Mouse (Mus musculus): ENCODE results near the gene Birc7. TPM values are rescaled to one million over a fixed set of nuclear protein-coding genes. Genes with fewer than 3 reads are reported as not detected.

Gene Birc7
- polyA plus RNA-seq, 1 experiment from 2014 or later = not detected

DNA sequence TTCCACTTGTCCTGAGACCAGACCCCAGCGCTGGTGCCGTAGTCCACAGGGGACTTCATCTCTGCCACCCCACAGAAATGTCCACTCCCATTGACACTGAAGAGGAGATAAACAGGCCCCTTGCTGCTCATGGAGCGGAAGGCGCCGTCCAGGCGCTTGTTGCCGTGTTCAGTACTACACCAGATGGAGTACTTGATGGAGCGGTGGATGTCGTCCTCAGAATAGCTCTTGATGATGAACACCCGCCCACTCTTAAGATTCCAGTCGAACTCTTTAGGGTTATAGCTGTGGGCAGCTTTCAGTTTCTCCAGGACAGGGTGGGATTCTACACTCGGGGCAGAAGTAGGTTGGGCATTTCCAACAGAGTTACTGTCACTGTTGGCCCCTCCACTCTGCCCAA is 17.9 kb upstream of the Birc7 start:
- no peaks in the 10 kb centered on the region for H3K27me3 ChIP-seq
- no peak overlapping the region for H3K9ac ChIP-seq
- H3K4me3 ChIP-seq = no peak overlapping the region
- H3K4me1 ChIP-seq = peaks cover 7% of the 10 kb centered on the region
- peaks cover 85% of the 10 kb centered on the region for H3K36me3 ChIP-seq
- WGBS = 93% methylated on average over 12 of the region's 12 CpGs
- H3K4me2 ChIP-seq = no peak overlapping the region
- H3K9me3 ChIP-seq = no peaks in the 10 kb centered on the region
- H3K27ac ChIP-seq = no peak overlapping the region
- no peak for ATAC-seq (ENCODE audit: insufficient number of reproducible peaks, insufficient read depth, low FRiP score, low TSS enrichment, low read depth)

DNA sequence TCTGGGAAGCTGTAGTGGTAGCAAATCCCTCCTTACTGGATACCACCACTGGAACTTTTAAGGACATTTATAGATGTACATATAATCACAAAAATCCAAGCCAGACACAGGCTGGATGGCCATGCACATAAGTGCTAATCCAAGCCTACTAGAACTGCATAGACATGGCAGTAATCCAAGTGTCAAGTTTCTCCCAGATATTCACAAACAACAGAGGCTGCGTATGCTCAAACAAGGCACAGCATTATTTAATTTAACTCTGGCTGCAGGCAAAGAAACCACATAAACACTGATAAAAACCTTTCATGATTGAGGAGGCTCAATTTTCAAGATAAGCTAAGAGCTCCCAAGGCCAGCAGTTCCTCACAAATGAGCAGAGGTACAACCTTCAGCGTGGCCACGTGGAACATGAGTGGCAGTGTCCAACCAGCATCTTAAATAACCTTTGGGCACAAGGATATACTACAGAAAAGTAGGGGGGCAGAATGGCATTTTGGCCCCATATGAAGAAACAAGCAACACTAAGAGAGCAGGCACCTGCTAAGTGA is 12.9 kb upstream of the Birc7 start:
- Histone ChIP-seq H3K9ac (no peak overlapping the region; the same call in 1 of the 2 replicates), H3K4me1 (peaks cover 30% of the 10 kb centered on the region), H3K27ac (peak overlapping the region; percentile 36; the same call in 1 of the 2 replicates), H3K4me2 (no peak overlapping the region), H3K27me3 (no peaks in the 10 kb centered on the region), H3K4me3 (no peak overlapping the region), H3K36me3 (peaks cover 72% of the 10 kb centered on the region), H3K9me3 (no peaks in the 10 kb centered on the region)
- 53% methylated on average over 3 of the region's 3 CpGs for WGBS
- ATAC-seq (ENCODE audit: insufficient number of reproducible peaks, insufficient read depth, low FRiP score, low TSS enrichment, low read depth) = no peak

DNA sequence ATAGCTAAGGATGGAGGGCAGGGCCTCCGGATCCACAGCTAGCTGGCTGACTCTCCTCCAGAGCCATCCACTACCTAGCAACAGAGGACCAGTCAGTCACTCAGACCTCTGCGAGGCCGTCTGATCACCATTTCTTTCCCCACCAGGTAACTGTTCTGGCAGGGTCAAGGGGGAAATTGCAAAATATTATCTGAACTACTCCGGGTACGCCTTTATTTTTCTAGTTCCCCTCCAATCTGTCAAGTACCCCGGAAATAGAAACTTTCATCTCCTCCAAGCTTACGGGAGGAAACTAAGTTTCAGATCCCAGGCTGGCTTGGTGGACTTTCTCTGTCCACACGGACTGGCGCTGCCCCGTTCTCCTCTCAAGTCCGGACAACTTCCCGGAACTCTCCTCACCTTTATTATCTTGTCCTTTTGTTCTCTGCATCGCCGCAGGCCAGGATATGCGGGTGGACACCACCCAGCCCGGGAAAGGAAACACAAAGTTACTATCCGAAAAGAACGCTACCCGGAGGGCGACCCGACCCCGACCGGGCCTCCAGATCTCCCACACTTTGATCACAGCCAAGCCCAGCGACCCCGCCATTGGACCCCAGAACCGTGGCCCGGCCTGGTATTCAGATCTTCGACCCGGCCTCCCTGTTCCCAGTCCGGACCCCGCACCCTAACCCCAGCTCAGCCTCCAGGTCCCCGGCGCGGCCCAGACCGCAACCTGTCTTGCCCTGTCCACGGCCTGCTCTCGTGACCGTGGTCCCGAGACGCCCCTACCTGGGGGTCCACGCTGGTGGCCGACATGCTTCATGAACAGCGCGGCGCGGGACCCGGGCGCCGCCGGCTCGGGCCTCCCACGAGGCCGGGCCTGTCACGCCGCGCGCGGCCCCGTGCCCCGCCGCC is 8.7 kb upstream of the Birc7 start:
- H3K9me3 ChIP-seq = no peaks in the 10 kb centered on the region
- peak overlapping the region; percentile 99 for H3K9ac ChIP-seq
- H3K36me3 ChIP-seq = peaks cover 32% of the 10 kb centered on the region
- H3K27me3 ChIP-seq = no peaks in the 10 kb centered on the region
- peak overlapping the region; percentile 99 for H3K4me3 ChIP-seq
- peaks cover 30% of the 10 kb centered on the region for H3K4me1 ChIP-seq
- peak overlapping the region; percentile 86 for H3K4me2 ChIP-seq
- peak overlapping the region; percentile 77 for H3K27ac ChIP-seq
- WGBS = under 1% methylated on average over 61 of the region's 61 CpGs
- ATAC-seq (ENCODE audit: insufficient number of reproducible peaks, insufficient read depth, low FRiP score, low TSS enrichment, low read depth) = peak; percentile 70

DNA sequence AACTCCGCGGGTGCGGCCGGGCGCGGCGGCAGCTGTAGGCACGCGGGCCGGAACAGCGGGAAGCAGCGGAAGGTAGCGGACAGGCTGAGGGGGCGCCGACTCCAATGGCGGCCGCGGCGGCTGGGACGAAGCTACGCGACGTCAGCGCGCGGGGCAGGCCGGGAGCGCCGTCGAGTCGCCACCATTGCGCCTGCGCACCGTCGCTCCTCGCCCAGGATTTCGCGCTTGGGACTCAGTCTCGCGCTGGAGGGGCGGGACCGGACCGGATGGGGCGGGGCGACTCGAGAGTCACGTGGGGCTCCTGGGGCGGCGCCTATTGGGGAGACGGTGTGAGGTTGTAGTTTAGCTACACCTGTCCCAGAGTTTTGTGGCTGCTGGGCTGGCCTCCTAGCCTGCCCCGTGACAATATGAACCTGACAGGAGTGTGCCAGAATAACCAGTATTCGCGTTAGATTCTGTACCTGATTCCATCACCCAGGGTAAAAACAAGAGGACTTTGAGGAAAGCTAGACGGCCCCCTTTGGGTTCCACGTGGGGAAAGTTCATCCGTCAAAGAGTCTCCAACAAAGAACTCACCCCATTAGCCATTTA is 7.9 kb upstream of the Birc7 start, which contains the start of gene Ythdf1:
Ythdf1 (minus strand) TSS at position 140 of the 591 bp plus-strand sequence.
- peak; percentile 95 for ATAC-seq (ENCODE audit: insufficient number of reproducible peaks, insufficient read depth, low FRiP score, low TSS enrichment, low read depth)
- Histone ChIP-seq H3K4me2 (peak within 1 kb of the TSS; percentile 86), H3K4me3 (peak within 1 kb of the TSS; percentile 99), H3K27ac (peak within 1 kb of the TSS; percentile 77), H3K4me1 (peaks cover 24% of the 10 kb centered on the region), H3K36me3 (peaks cover 26% of the 10 kb centered on the region), H3K27me3 (no peaks in the 10 kb centered on the region), H3K9ac (peak within 1 kb of the TSS; percentile 99), H3K9me3 (no peaks in the 10 kb centered on the region)
- under 1% methylated on average over 55 of the region's 56 CpGs for WGBS

DNA sequence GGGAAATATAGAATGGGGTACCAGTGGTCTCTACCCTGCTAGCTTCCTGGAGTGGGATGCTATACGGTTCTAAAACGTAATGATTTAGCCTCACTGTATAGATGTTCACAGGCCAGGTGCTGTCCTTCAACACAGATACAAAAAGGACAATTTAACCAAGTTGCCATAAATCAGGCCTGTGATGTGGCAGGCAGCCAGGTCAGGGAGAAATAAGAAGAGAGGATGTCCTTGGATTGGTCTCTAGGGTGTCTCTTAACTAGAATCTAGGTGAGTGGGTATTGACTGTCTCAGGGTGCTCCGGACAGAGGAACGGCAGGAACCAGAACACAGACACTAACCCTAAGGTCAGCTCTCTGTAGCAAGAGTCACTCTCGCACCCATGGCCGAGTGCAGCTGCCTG is 6.1 kb upstream of the Birc7 start:
- 89% methylated on average over 6 of the region's 6 CpGs for WGBS
- Histone ChIP-seq H3K4me3 (no peak overlapping the region), H3K27ac (no peak overlapping the region), H3K4me1 (peaks cover 15% of the 10 kb centered on the region), H3K4me2 (no peak overlapping the region), H3K27me3 (no peaks in the 10 kb centered on the region), H3K36me3 (peaks cover 9% of the 10 kb centered on the region), H3K9ac (peak overlapping the region; percentile 38; the same call in 1 of the 2 replicates), H3K9me3 (no peaks in the 10 kb centered on the region)
- ATAC-seq (ENCODE audit: insufficient number of reproducible peaks, insufficient read depth, low FRiP score, low TSS enrichment, low read depth) = no peak

DNA sequence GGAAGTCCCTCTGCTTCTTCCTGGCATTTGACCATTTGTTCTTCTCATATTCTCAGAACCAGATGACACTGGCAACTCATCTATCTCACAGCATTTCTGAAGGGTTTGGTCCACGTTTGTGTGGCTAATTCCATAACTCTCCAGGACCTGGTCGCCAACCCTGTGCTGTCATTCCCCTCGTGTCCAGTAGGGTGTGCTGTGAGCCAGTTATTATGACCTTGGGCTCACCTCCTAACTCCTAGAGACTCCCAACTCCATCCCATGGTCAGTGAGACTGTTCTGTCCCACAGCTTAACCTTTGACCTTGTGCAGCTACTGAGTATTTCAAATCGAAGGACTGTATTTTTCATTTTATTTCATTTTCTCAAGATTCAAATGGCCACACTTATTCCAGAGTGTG is 3.6 kb upstream of the Birc7 start:
- Histone ChIP-seq H3K4me2 (no peak overlapping the region), H3K4me3 (no peak overlapping the region), H3K4me1 (no peaks in the 10 kb centered on the region), H3K27ac (no peak overlapping the region), H3K9ac (no peak overlapping the region), H3K9me3 (no peaks in the 10 kb centered on the region), H3K36me3 (no peaks in the 10 kb centered on the region), H3K27me3 (no peaks in the 10 kb centered on the region)
- WGBS = 3% methylated on average over 4 of the region's 4 CpGs
- no peak for ATAC-seq (ENCODE audit: insufficient number of reproducible peaks, insufficient read depth, low FRiP score, low TSS enrichment, low read depth)

DNA sequence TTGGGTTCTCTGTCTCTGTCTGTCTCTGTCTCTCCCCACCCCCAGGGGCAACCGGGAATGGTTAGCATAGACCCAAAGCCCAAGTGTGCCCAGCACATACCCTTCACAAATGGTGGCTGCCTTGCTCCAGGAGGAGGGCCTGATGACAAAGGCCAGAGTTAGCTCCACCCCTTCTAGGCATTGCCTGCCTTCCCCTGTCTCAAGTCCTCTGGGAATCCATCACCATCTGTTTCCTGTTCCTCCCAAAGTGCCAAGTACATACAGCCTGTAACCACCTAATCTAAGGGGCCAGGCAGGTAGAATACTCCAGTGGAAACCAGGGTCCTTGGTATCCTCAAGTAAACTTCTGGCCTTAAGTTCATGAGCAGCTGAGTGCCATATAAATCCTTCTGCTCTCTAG is 3.6 kb downstream of the Birc7 start:
- 76% methylated on average over 1 of the region's 1 CpGs for WGBS
- Histone ChIP-seq H3K9ac (no peak overlapping the region), H3K4me3 (no peak overlapping the region), H3K36me3 (no peaks in the 10 kb centered on the region), H3K9me3 (no peaks in the 10 kb centered on the region), H3K4me2 (no peak overlapping the region), H3K4me1 (no peaks in the 10 kb centered on the region), H3K27ac (no peak overlapping the region), H3K27me3 (no peaks in the 10 kb centered on the region)
- ATAC-seq (ENCODE audit: insufficient number of reproducible peaks, insufficient read depth, low FRiP score, low TSS enrichment, low read depth) = no peak

DNA sequence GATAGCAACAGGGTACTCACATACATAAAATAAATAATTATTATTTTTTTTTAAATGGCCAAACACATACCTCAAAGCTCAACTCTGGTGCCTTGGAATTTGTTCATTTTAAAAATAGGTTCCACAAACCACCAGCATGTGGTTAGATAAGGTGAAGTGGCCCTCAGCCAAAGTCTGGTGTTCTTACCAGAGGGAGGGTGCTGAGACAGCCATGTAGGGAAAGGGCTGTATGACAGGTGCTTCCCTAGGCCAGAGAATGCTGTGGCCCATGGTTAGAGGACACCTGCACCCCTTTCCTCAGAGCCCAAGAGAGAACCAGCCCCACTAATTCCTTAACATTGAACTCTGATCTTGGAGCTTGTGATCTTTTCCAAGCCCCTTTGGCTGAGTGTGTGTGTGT is 11.4 kb downstream of the Birc7 start:
- Histone ChIP-seq H3K4me3 (no peak overlapping the region), H3K4me2 (no peak overlapping the region), H3K9me3 (no peaks in the 10 kb centered on the region), H3K27me3 (no peaks in the 10 kb centered on the region), H3K9ac (no peak overlapping the region), H3K27ac (no peak overlapping the region), H3K4me1 (no peaks in the 10 kb centered on the region; the same call in 1 of the 2 replicates), H3K36me3 (no peaks in the 10 kb centered on the region)
- no peak for ATAC-seq (ENCODE audit: insufficient number of reproducible peaks, insufficient read depth, low FRiP score, low TSS enrichment, low read depth)

DNA sequence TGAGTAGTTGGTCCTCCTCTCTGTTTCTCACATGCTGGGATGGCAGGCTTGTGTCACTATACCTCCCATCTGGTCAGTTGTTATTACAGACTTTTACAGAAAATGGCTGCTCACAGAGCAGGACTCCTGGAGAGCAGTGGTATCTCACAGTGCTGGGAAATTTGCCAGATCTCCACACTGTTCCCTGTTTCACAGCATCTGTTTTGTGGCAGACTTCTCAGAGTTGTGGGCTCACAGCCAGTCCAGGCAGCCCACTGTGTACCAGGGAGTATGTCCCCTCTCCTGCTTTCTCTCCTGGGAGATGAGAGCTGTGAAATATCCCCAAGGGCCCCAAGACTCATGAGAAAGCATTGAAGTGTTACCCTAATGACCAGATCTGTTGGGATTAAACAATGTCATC is 13.0 kb downstream of the Birc7 start:
- no peaks in the 10 kb centered on the region; the same call in 1 of the 2 replicates for H3K4me1 ChIP-seq
- ATAC-seq (ENCODE audit: insufficient number of reproducible peaks, insufficient read depth, low FRiP score, low TSS enrichment, low read depth) = no peak
- H3K4me3 ChIP-seq = no peak overlapping the region
- no peak overlapping the region for H3K4me2 ChIP-seq
- no peaks in the 10 kb centered on the region for H3K36me3 ChIP-seq
- no peaks in the 10 kb centered on the region for H3K27me3 ChIP-seq
- no peak overlapping the region for H3K9ac ChIP-seq
- H3K9me3 ChIP-seq = no peaks in the 10 kb centered on the region
- H3K27ac ChIP-seq = no peak overlapping the region

DNA sequence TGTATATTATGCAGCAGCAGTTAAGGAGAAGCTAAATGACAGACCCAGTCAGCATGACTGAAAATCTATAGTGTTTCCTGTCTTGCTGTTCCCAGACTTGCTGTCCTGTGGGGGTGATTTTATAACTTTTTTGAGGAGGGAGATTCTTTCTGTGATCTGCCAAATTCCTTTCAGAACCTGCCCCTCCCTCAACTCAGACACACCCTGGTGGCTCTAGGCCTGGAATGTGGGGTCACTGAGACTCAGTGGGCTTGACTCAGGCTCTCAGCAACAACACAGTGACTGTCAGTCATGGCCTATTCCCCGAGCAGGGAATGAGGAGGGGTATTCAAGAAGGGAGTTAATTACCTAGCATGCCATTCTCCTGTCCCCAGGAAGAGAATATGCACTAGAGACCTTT is 21.1 kb downstream of the Birc7 start:
- no peak overlapping the region for H3K4me3 ChIP-seq
- peaks cover 11% of the 10 kb centered on the region; the same call in 1 of the 2 replicates for H3K4me1 ChIP-seq
- no peak overlapping the region for H3K4me2 ChIP-seq
- H3K9me3 ChIP-seq = no peaks in the 10 kb centered on the region
- H3K36me3 ChIP-seq = no peaks in the 10 kb centered on the region
- no peak for ATAC-seq (ENCODE audit: insufficient number of reproducible peaks, insufficient read depth, low FRiP score, low TSS enrichment, low read depth)
- WGBS = 11% methylated on average over 1 of the region's 1 CpGs
- peaks cover 39% of the 10 kb centered on the region for H3K27me3 ChIP-seq
- H3K27ac ChIP-seq = no peak overlapping the region
- H3K9ac ChIP-seq = no peak overlapping the region

DNA sequence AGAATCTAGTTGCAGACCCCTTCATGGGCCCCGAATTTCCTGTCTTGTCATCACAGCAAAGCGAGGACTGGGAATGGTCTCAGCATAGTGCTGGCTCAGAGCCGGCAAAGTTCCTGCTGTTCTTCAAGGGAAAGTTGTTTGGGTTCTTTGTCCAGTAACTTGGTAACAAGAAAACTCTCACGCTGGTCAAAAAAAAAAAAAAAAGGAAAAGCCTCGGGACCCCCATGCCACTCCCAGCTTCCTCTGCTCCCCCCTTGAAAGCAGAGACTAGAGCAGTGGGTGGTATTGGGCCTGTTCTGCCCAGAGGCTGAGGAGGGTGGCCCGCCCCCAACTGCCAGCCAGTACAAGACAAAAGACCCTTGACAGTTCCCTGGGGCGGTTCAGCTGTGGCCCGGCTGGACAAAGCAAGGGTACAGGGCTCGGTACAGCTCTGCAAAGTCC is 23.9 kb downstream of the Birc7 start:
- Histone ChIP-seq H3K27ac (no peak overlapping the region), H3K4me3 (no peak overlapping the region), H3K9ac (peak overlapping the region; percentile 32; the same call in 1 of the 2 replicates), H3K4me1 (peaks cover 13% of the 10 kb centered on the region; the same call in 1 of the 2 replicates), H3K27me3 (peaks cover 55% of the 10 kb centered on the region), H3K9me3 (no peaks in the 10 kb centered on the region), H3K36me3 (no peaks in the 10 kb centered on the region), H3K4me2 (peak overlapping the region; percentile 94; the same call in 1 of the 2 replicates)
- ATAC-seq (ENCODE audit: insufficient number of reproducible peaks, insufficient read depth, low FRiP score, low TSS enrichment, low read depth) = no peak
- 6% methylated on average over 9 of the region's 9 CpGs for WGBS
